Mouse (Mus musculus): ENCODE results near the gene Sgk1. TPM values are rescaled to one million over a fixed set of nuclear protein-coding genes. Genes with fewer than 3 reads are reported as not detected.

Gene Sgk1
- polyA plus RNA-seq, 1 experiment from 2014 or later, result 26.2 TPM

- Histone ChIP-seq H3K9me3 (ENCODE audit: control insufficient read depth, low read length) (no peaks in the 10 kb centered on the region), H3K4me2 (ENCODE audit: low read length) (peak overlapping the region; percentile 69), H3K27me3 (ENCODE audit: control insufficient read depth, insufficient read depth, low read length) (peaks cover 26% of the 10 kb centered on the region), H3K27ac (replicated peaks in 1 of 2; ENCODE audit: control insufficient read depth in 1 of 2, insufficient read depth in 1 of 2, low read depth in 2 of 2, low read length in 2 of 2) (no peak overlapping the region), H3K4me1 (ENCODE audit: control insufficient read depth in 2 of 2, insufficient read depth in 2 of 2, low read length in 2 of 2) (peaks cover 4 to 5% of the 10 kb centered on the region in 2 experiments; a peak in 1 of 4 replicates), H3K36me3 (ENCODE audit: control insufficient read depth, insufficient read depth, low read length) (no peaks in the 10 kb centered on the region), H3K9ac (ENCODE audit: low read length) (peak overlapping the region; percentile 8; the same call in 1 of the 2 replicates), H3K4me3 (ENCODE audit: control insufficient read depth in 1 of 2, insufficient read depth in 1 of 2, low read depth in 1 of 2, low read length in 2 of 2) (peak overlapping the region; percentile 34 to 44)
- 19% methylated on average over 4 of the region's 4 CpGs for WGBS
- ATAC-seq (ENCODE audit: insufficient number of reproducible peaks, insufficient read depth, low FRiP score, low read depth), result no peak
These were observed 174 bp upstream of the Sgk1 start for GRCm38 (mm10) chr10:21881837-21882183.

GRCm38 (mm10) chr10:21883587-21883986, 1.6 kb downstream of the Sgk1 start:
- Histone ChIP-seq H3K36me3 (ENCODE audit: control insufficient read depth, insufficient read depth, low read length) (no peaks in the 10 kb centered on the region), H3K9me3 (ENCODE audit: control insufficient read depth, low read length) (no peaks in the 10 kb centered on the region), H3K4me2 (ENCODE audit: low read length) (no peak overlapping the region), H3K27me3 (ENCODE audit: control insufficient read depth, insufficient read depth, low read length) (peaks cover 26% of the 10 kb centered on the region), H3K9ac (ENCODE audit: low read length) (no peak overlapping the region), H3K4me3 (ENCODE audit: control insufficient read depth in 1 of 2, insufficient read depth in 1 of 2, low read depth in 1 of 2, low read length in 2 of 2) (no peak overlapping the region), H3K27ac (replicated peaks in 1 of 2; ENCODE audit: control insufficient read depth in 1 of 2, insufficient read depth in 1 of 2, low read depth in 2 of 2, low read length in 2 of 2) (no peak overlapping the region), H3K4me1 (ENCODE audit: control insufficient read depth in 2 of 2, insufficient read depth in 2 of 2, low read length in 2 of 2) (peaks cover 4 to 5% of the 10 kb centered on the region in 2 experiments; a peak in 1 of 4 replicates)
- 15% methylated on average over 12 of the region's 12 CpGs for WGBS
- no peak for ATAC-seq (ENCODE audit: insufficient number of reproducible peaks, insufficient read depth, low FRiP score, low read depth)

- ATAC-seq (ENCODE audit: insufficient number of reproducible peaks, insufficient read depth, low FRiP score, low read depth), result no peak
- H3K27ac ChIP-seq (replicated peaks in 1 of 2; ENCODE audit: control insufficient read depth in 1 of 2, insufficient read depth in 1 of 2, low read depth in 2 of 2, low read length in 2 of 2), result no peak overlapping the region
- WGBS, result 84% methylated on average over 3 of the region's 3 CpGs
These were observed 2.5 kb downstream of the Sgk1 start for GRCm38 (mm10) chr10:21884534-21884933.

GRCm38 (mm10) chr10:21889141-21889765, 7.3 kb downstream of the Sgk1 start:
- no peak overlapping the region for H3K4me3 ChIP-seq (ENCODE audit: control insufficient read depth in 1 of 2, insufficient read depth in 1 of 2, low read depth in 1 of 2, low read length in 2 of 2)
- H3K9ac ChIP-seq (ENCODE audit: low read length), result no peak overlapping the region
- H3K27ac ChIP-seq (replicated peaks in 1 of 2; ENCODE audit: control insufficient read depth in 1 of 2, insufficient read depth in 1 of 2, low read depth in 2 of 2, low read length in 2 of 2), result no peak overlapping the region
- no peaks in the 10 kb centered on the region for H3K36me3 ChIP-seq (ENCODE audit: control insufficient read depth, insufficient read depth, low read length)
- peaks cover 3 to 7% of the 10 kb centered on the region in 2 experiments; a peak in 1 of 4 replicates for H3K4me1 ChIP-seq (ENCODE audit: control insufficient read depth in 2 of 2, insufficient read depth in 2 of 2, low read length in 2 of 2)
- ATAC-seq (ENCODE audit: insufficient number of reproducible peaks, insufficient read depth, low FRiP score, low read depth), result no peak
- H3K9me3 ChIP-seq (ENCODE audit: control insufficient read depth, low read length), result 0 out of 2 replicates have a peak, but pooled peaks cover 4% of the 10 kb centered on the region
- no peaks in the 10 kb centered on the region for H3K27me3 ChIP-seq (ENCODE audit: control insufficient read depth, insufficient read depth, low read length)
- 67% methylated on average over 3 of the region's 3 CpGs for WGBS
- no peak overlapping the region for H3K4me2 ChIP-seq (ENCODE audit: low read length)

More at GRCm38 (mm10) chr10:21884534-21884933, 2.5 kb downstream of the Sgk1 start:
- peaks cover 26% of the 10 kb centered on the region for H3K27me3 ChIP-seq (ENCODE audit: control insufficient read depth, insufficient read depth, low read length)
- H3K4me3 ChIP-seq (ENCODE audit: control insufficient read depth in 1 of 2, insufficient read depth in 1 of 2, low read depth in 1 of 2, low read length in 2 of 2), result no peak overlapping the region
- no peak overlapping the region for H3K4me2 ChIP-seq (ENCODE audit: low read length)
- H3K9ac ChIP-seq (ENCODE audit: low read length), result no peak overlapping the region
- no peaks in the 10 kb centered on the region for H3K9me3 ChIP-seq (ENCODE audit: control insufficient read depth, low read length)
- H3K4me1 ChIP-seq (ENCODE audit: control insufficient read depth in 2 of 2, insufficient read depth in 2 of 2, low read length in 2 of 2), result peaks cover 4 to 5% of the 10 kb centered on the region in 2 experiments; a peak in 1 of 4 replicates
- no peaks in the 10 kb centered on the region for H3K36me3 ChIP-seq (ENCODE audit: control insufficient read depth, insufficient read depth, low read length)

- Histone ChIP-seq H3K4me1 (ENCODE audit: control insufficient read depth in 2 of 2, insufficient read depth in 2 of 2, low read length in 2 of 2) (peaks cover 3 to 7% of the 10 kb centered on the region in 2 experiments; a peak in 1 of 4 replicates), H3K4me3 (ENCODE audit: control insufficient read depth in 1 of 2, insufficient read depth in 1 of 2, low read depth in 1 of 2, low read length in 2 of 2) (no peak overlapping the region), H3K27ac (replicated peaks in 1 of 2; ENCODE audit: control insufficient read depth in 1 of 2, insufficient read depth in 1 of 2, low read depth in 2 of 2, low read length in 2 of 2) (no peak overlapping the region), H3K9me3 (ENCODE audit: control insufficient read depth, low read length) (0 out of 2 replicates have a peak, but pooled peaks cover 4% of the 10 kb centered on the region), H3K27me3 (ENCODE audit: control insufficient read depth, insufficient read depth, low read length) (no peaks in the 10 kb centered on the region), H3K4me2 (ENCODE audit: low read length) (no peak overlapping the region), H3K36me3 (ENCODE audit: control insufficient read depth, insufficient read depth, low read length) (no peaks in the 10 kb centered on the region), H3K9ac (ENCODE audit: low read length) (no peak overlapping the region)
- ATAC-seq (ENCODE audit: insufficient number of reproducible peaks, insufficient read depth, low FRiP score, low read depth), result no peak
- 91% methylated on average over 4 of the region's 4 CpGs for WGBS
These were observed 8.3 kb downstream of the Sgk1 start for GRCm38 (mm10) chr10:21890293-21890692.

GRCm38 (mm10) chr10:21891442-21891841, 9.5 kb downstream of the Sgk1 start:
- WGBS, result 40% methylated on average over 7 of the region's 7 CpGs
- no peaks in the 10 kb centered on the region for H3K27me3 ChIP-seq (ENCODE audit: control insufficient read depth, insufficient read depth, low read length)
- H3K9me3 ChIP-seq (ENCODE audit: control insufficient read depth, low read length), result 0 out of 2 replicates have a peak, but pooled peaks cover 4% of the 10 kb centered on the region
- no peak overlapping the region for H3K27ac ChIP-seq (replicated peaks in 1 of 2; ENCODE audit: control insufficient read depth in 1 of 2, insufficient read depth in 1 of 2, low read depth in 2 of 2, low read length in 2 of 2)
- ATAC-seq (ENCODE audit: insufficient number of reproducible peaks, insufficient read depth, low FRiP score, low read depth), result no peak
- no peak overlapping the region for H3K4me2 ChIP-seq (ENCODE audit: low read length)
- no peak overlapping the region for H3K9ac ChIP-seq (ENCODE audit: low read length)
- H3K36me3 ChIP-seq (ENCODE audit: control insufficient read depth, insufficient read depth, low read length), result no peaks in the 10 kb centered on the region
- H3K4me3 ChIP-seq (ENCODE audit: control insufficient read depth in 1 of 2, insufficient read depth in 1 of 2, low read depth in 1 of 2, low read length in 2 of 2), result no peak overlapping the region
- H3K4me1 ChIP-seq (ENCODE audit: control insufficient read depth in 2 of 2, insufficient read depth in 2 of 2, low read length in 2 of 2), result peaks cover 3 to 7% of the 10 kb centered on the region in 2 experiments; a peak in 1 of 4 replicates

- Histone ChIP-seq H3K9me3 (ENCODE audit: control insufficient read depth, low read length) (0 out of 2 replicates have a peak, but pooled peaks cover 4% of the 10 kb centered on the region), H3K27ac (replicated peaks in 1 of 2; ENCODE audit: control insufficient read depth in 1 of 2, insufficient read depth in 1 of 2, low read depth in 2 of 2, low read length in 2 of 2) (no peak overlapping the region), H3K9ac (ENCODE audit: low read length) (no peak overlapping the region), H3K4me2 (ENCODE audit: low read length) (no peak overlapping the region), H3K4me3 (ENCODE audit: control insufficient read depth in 1 of 2, insufficient read depth in 1 of 2, low read depth in 1 of 2, low read length in 2 of 2) (no peak overlapping the region), H3K36me3 (ENCODE audit: control insufficient read depth, insufficient read depth, low read length) (no peaks in the 10 kb centered on the region), H3K27me3 (ENCODE audit: control insufficient read depth, insufficient read depth, low read length) (no peaks in the 10 kb centered on the region), H3K4me1 (ENCODE audit: control insufficient read depth in 2 of 2, insufficient read depth in 2 of 2, low read length in 2 of 2) (peaks cover 3 to 7% of the 10 kb centered on the region in 2 experiments; a peak in 1 of 4 replicates)
- WGBS, result 80% methylated on average over 4 of the region's 4 CpGs
- ATAC-seq (ENCODE audit: insufficient number of reproducible peaks, insufficient read depth, low FRiP score, low read depth), result no peak
These were observed 10.1 kb downstream of the Sgk1 start for GRCm38 (mm10) chr10:21892104-21892503.

All from heart, embryonic 14.5 days (tissue).